Mouse (Mus musculus): ENCODE measurements around the gene Kirrel3.
A peak's percentile ranks its signal among the peaks of the same experiment; 100 is the strongest.

The Kirrel3 gene

DNA sequence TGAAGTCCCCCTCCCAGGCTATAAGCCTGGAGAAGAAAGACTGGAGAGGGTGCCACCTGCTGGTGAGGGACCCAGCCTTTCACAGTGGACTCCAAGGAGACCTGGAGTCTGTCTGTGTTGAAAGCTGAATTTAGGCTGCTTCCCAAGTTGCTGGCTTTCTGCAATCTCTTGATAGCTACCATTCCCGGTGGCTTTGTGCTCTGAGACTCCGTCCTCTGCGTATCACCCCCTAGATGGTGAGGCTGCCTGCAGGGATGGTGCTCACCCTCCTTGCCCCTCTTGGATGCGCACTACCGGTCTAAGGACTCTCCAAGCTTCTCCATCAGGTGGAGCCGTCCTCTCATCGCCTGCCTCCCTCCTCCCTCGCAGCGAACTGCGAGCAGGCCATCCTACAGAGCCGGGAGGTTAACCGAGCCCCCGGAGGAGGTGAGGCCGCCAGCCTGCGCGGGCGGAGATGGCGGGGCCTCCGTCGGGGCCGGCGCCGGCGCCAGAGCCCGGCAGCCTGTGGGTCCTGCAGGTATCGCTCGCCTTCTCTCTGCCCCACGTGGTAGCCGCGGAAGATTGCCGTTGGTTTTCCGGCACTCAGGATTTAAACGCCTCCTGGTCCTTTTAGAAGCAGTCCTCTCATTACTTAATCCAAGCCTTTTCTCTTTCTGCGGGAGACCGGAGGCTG is at the start of gene Kirrel3:
TSS of gene Kirrel3 (plus strand) at position 136 of the 673 bp plus-strand sequence.
- DNase-seq (ENCODE audit: low spot score in 2 of 2): peak in 1 of 2 experiments; percentile 27

DNA sequence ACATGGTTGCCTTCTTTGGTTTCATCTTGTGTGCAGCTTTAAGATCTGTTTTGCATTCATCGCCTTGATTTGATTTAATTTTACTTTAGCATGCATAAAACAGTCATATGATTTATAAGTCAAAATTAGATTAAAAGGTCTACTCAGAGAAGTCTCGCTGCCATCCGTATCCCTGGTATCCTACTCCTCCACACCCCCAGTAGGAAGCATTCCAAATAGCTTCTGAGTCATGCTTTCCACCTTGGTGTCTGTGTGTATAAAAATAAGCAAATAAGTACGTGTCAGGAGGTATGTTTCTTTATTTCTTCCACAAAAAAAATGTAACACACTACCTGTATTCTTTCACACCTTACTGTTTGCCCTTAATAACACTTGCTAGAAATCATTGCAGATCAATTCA is 45.0 kb upstream of the Kirrel3 start:
- no peak for DNase-seq (ENCODE audit: low spot score in 2 of 2)

DNA sequence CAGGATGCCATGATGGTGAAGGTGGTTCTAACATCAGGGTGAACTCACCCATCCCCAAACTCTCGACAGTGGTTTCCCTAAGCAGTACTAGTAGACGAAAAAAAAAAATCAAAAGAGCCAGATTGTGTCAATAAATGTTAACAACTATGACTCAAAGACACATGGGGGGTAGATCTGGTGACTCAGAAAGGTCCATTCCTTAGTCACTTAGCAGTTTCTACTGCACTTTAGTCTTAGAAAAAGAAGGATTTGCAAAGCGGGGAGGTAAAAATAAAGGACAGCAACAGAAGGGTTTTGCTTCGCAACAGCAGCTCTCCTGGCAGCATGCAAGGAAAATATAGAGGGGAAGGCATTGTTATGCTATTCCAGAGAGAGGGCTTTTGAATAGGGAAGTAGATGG is 41.7 kb upstream of the Kirrel3 start:
- DNase-seq (ENCODE audit: low spot score in 2 of 2): no peak

DNA sequence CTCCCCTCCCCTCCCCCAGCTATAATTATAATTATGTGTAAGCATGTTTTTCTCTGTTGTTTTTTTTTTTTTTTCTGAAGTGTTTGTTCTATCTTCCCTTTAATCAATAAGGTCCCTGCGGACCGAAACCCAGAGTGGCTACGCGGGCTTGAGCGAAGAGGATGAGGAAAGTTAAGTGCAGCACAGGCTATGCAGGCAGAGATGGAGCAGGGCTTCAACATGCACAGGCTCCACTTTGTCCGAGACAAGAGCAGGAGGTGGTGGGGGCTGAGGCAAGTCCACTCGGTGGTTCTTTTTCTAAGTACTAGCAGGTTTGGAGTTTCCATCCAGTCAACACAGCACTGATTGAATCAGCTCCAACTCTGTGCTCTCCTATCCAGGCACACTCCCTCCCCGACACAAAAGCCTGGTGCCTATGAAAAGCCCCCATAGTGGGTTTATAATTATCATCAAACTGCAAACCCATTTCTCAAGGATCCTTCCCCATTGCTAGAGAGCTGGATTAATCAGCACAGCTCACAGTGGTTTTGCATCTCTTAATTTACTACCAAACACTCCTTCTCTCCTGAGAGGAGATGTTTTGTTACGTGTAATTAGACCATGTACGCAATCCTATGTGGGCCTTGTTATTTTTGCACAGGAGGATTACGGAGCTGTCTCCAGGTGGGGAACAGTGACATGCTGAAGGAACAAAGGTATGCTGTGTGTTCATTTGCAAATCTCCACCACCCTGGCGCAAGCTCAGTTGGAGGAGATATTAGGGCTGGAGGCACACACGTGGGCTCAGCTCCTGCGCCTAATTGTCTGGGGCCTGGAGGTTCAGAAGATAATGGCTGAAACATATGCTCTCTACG is 39.0 kb upstream of the Kirrel3 start:
- no peak for DNase-seq (ENCODE audit: low spot score in 2 of 2)

DNA sequence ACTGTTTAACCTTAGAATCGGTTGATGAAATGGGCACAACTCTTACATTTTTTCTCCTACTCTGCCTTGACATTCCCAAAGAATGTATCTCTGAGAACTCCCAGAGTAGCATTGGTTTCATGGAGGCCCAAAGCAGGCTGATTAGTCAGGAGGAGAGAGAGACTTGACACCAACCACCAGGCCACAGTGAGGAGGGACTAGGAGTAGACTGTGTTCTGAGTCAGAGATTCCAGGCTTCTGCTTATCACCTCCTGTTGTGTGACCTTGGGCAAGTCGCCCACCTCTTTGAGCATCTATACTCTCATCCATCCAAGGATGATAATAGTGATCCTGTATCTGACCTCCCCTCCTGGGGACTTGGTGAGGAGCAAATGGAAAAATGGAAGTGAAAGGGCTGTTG is 38.0 kb upstream of the Kirrel3 start:
- DNase-seq (ENCODE audit: low spot score in 2 of 2): no peak

DNA sequence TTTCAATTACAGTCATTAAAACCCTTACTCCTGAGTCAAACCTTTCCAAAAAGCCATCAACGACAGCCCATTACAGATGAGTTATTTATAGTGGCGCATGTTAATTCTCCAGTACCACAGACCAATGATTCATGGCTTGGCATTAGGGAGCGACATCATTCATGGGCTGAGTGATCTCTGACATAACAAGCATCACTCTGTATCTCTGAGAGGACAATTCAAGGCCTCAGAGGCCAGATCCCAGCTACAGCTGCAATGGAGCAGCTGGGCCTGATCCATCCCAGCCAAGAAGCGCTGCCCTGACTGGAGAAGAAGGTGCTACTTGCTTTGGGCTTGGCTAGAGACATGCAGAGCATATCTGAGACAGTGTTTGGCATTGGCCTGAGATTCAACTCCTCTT is 37.2 kb upstream of the Kirrel3 start:
- no peak for DNase-seq (ENCODE audit: low spot score in 2 of 2)

DNA sequence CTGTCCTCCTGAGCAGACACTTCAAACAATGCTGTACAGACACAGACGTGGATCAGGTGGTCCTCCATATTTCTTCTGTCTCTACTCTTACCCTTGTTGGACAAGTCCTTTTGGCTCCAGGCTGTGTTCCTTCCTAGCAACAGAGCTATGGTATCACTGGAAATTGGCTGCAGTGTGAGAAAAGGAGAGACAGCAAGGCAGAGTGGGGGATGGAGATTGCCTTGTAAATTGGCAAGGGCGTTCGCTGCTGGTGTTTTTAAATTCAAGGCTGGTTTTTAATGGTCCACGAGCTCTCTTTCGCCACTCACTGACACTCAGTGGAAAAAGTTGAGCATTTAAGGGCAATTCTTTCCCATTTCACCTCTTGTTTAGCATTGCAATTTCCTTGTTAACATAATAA is 27.5 kb upstream of the Kirrel3 start:
- DNase-seq (ENCODE audit: low spot score in 2 of 2): no peak

DNA sequence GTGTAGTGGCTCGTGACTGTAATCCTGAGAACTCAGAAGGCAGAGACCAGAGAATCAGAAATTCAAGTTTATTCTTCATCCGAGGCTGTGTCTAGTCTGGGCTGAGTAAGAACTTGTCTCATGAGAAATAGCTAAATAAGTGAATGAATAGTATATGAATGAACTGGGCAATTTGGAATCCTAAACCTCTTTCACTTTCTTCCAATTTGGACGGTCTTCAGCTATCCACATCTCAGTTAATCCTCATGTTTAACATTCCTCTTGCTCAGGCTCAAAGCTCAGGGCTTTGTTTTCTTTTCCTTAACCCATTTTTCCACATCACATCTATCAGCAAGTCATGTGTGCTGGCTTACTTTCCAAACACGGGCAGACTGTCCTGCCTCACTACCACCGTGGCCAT is 25.7 kb upstream of the Kirrel3 start:
- no peak for DNase-seq (ENCODE audit: low spot score in 2 of 2)

DNA sequence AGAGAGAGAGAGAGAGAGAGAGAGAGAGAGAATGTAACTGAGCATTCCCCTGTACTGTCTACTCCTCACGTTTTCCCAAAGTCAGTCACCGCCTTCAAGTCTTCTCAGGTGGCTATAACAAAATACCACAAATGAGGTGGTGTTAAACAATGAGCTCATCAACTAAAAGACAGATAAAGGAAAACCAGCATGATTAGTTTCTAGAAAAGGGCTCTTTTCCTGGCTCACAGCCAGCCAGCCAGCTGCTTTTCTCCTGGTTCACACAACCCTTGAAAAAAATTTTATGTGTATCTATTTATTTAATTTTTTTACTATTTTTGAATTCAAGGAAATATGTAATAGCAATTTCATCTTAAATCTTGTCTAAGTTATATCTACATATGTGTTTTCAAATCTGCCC is 22.0 kb upstream of the Kirrel3 start:
- no peak for DNase-seq (ENCODE audit: low spot score in 2 of 2)

DNA sequence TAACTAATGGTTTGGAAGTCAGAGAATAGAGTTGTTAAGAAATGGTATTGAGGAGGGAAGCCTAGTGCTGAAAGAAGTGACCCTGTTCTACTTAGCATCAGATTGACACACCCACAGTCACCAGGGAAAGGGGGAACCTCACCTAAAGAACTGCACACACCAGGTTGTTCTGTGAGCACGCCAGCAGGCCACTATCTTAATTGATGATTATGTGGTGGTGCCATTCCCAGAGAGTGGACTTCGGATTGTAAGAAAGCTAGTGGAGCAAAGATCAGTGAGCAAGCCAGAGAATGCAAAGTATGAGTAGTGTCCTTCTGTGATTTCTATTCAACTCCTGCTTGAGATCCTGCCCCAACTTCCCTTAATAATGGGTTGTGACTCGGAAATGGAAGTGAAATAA is 19.6 kb upstream of the Kirrel3 start:
- no peak for DNase-seq (ENCODE audit: low spot score in 2 of 2)

DNA sequence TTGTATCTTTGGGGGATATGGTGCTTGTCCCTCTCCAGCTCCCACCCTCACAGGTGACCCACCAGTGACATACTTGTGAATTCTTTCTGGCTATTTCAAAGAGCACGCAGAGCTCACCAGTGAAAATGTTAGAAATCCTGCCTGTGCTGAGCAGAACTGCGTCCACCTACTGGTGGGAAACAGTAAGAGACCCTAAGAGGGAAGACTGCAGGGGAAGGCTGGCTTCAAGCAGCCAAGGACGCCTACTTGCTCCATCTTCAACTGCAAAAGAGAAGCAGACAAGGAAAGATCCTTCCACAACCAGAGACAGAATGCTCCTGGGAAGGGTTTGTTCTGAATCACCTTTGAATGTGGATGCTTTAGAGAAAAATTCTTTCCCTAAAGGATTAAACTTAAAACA is 16.5 kb upstream of the Kirrel3 start:
- DNase-seq (ENCODE audit: low spot score in 2 of 2): no peak

DNA sequence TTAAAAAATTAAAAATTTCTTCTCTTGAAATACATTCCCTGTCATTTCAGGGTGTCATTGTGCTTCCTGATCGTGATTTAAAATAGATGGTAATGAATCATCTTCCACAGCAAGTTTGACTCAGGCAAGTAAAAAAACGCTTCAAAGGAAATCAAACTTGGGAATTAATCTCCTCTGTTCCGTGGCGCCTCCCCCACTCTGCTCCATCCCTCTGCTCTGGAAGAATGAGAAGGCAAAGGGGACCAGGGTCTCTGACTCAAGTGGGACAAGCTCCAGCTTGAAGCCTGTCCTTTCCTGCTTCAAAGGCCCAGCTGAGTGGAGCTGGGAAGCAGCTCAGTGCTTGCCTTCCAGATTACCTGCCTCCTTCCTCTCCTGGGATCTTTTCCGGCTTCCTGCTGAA is 9.5 kb upstream of the Kirrel3 start:
- no peak for DNase-seq (ENCODE audit: low spot score in 2 of 2)

DNA sequence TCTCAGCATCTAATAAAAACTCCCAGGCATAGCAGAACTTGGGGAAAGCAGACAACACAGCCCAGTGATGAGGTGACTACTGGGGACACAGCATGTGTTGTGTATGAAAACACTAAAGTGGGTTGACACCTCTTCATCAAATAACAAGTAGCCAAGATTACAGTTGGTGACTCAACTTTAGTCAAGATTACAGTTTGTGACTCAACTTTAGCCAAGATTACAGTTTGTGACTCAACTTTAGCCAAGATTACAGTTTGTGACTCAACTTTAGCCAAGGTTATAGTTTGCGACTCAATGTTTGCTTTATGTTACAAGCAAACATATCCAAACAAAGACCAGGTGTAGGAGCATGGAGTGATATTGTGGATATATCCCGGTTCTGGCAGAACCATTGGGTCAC is 7.2 kb upstream of the Kirrel3 start:
- no peak for DNase-seq (ENCODE audit: low spot score in 2 of 2)

DNA sequence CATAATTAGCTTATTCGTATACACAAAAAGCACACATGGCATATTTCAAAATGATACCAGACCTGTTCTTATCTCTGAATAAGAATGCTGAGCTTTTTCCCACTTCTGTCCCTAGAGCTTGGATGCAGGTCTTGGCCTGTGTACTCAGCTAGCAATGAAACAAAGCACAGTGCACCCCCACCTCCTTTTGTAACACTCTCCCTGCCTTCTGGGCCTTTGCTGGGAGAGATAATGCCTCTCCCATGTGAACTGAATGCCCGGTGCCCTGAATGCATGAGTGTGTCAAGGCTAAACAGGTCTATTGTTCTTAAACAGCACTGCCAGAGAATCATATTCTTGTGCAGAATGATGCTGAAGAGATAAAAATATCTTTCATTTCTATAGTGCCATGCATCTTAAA is 2.5 kb upstream of the Kirrel3 start:
- no peak for DNase-seq (ENCODE audit: low spot score in 2 of 2)

DNA sequence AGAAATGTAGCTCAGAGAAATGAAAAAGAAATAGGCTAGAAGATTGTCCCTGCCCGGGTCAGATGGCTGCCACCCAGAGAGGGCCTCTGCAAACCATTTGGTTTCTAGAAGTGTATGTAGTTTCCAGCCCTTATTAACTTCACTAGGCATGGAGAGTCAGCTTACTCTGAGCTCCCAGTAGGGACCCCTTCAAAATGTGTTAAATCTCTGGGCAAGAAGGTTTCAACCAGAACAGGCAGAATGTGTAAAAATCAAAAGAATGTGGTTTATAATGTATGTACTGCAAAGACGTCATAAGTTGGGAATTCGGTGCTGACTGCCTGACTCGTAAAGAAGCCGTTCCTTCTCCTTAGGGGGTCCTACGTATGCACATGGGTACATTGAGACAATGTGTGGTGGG is 1.0 kb upstream of the Kirrel3 start:
- DNase-seq (ENCODE audit: low spot score in 2 of 2): no peak

DNA sequence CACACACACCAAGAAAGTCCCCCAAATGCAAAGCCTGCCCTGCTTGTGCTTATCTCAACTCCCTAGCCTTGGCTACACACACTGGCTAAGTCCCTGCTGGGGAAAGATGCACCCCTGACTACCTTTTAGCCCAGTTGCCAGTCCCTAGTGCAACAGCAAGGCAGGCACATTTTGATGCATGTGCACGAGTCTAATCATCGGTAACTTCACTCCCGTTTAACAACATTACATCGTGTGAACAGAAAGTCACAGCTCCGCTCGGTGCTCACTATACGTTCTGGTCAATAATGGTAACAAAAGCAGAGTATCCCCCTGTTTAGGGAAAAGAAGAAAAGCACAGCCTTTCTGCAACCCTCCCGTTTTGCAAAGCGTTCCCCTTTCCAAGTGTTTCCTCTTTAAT is 2.6 kb downstream of the Kirrel3 start:
- DNase-seq (ENCODE audit: low spot score in 2 of 2): no peak

DNA sequence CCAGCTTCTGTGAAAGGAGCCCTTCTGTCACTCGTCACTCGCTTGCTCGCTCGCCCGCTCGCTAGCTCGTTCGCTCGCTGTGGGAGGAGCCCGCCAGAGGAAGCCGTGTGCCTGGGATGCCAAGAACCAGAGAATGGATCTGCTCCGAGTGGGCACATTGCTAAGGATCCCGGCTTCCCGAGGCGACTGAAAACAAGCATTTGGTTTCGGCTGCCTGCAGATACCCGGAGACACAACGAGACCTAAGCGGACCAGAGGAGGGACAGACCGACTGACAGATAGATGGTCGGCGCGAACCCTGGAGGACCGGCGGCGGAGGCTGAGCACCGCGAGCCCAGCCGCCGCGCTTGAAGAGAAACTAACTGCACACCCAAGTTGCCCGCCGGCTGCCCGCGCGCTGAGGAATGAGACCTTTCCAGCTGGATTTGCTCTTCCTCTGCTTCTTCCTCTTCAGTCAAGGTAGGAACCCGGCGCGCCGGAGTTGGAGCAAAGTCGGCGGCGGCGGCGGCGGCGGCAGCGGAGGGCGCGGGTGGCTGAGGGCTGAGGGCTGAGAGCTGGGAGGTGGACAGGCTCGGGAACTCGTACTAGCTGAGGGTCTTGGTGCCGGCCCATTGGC is 3.1 kb downstream of the Kirrel3 start:
- DNase-seq (ENCODE audit: low spot score in 2 of 2): peak in 1 of 2 experiments; percentile 19

DNA sequence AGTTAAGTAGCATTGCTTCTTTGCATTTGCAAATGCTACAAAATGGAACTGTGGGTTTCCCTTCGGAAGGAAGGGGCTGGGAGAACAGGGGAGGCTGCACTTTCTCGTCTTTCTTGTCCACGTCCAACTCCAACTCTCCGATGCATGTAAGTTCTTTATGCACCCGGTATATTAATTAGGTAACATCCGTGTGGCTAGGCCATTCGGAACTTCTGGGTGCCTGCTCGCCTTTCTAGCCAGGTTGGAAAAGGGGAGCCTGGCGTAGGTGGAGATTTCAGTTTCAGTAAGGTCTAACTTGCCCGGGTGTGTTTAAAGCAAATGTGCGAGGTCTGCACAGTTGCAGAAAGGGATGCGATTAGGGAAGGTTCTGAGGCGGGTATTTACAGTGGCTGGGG is 3.6 kb downstream of the Kirrel3 start:
- DNase-seq (ENCODE audit: low spot score in 2 of 2): no peak

DNA sequence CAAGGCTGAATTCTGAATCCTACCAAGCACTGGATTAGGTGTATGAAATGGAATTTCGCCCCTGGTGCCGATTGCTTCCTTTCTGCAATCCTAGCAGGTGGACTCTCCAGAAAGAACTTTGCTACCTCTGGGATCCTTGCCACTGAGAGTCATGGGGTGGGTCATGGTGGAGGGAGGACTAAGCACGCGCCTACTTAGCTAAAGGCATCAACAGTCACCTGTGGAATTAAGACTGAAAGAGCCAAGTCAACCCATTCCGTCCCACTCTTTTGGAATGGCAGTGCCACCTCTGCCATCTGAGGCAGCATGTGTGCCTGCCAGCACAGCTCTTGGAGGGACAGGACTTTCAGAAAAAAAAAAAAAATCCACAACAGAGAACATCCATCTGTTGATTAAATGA is 4.1 kb downstream of the Kirrel3 start:
- no peak for DNase-seq (ENCODE audit: low spot score in 2 of 2)

DNA sequence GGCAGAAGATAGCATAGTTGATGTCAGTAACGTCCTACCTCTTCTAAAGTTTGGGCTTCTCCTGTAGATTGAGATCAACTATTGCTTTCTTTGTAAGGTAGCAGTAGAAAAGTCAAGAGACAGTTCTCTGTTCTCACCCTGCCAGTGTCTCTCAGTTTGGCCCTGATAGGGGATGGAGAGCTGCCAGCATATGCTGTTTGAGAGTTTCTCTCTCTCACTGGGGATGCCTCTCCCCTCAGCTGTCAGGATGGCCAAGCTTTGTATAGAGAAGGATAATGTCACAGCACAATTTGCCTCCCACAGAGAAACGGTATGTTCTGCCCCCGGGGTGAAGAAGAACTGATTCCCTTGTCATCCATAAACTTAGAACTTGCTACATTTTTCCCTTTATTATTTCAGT is 6.4 kb downstream of the Kirrel3 start:
- no peak for DNase-seq (ENCODE audit: low spot score in 2 of 2)

DNA sequence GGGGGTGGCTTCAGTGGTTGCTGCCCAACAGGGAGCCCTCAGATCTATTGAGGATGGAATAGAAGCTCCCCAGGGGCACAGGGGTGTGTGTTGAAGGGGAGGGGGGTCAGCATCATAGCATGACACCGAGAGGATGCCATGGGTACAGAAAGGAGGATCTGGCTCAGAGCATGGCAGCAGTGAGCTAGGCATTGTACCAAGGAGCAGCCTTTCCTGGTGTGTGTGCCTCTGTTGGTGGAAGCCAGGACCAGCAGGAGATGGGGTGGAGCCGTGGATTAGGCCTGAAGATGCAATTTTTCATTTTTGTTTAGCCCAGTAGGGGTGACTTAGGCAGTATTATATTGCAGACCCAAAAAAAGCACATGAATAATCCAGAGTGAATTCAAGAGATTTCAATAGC is 7.9 kb downstream of the Kirrel3 start:
- no peak for DNase-seq (ENCODE audit: low spot score in 2 of 2)

DNA sequence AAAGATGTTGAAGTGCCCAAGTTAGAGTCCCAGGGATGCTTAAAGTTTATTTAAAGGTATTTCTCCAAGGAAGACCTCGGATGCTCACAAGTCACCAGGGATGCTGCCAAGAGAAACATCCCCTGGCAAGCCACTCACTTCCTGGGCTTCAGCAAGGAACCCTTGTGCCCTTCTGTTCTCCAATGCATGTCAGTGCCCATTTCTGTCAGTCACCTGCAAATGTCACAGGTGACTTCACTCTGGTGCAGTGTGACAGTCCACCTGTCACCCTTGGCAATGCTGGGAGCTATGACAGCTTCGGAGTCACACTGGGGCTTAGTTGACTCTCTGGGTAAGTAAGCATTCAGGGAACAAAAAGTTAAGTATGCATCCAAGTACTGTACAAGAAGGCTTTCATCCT is 12.4 kb downstream of the Kirrel3 start:
- no peak for DNase-seq (ENCODE audit: low spot score in 2 of 2)

DNA sequence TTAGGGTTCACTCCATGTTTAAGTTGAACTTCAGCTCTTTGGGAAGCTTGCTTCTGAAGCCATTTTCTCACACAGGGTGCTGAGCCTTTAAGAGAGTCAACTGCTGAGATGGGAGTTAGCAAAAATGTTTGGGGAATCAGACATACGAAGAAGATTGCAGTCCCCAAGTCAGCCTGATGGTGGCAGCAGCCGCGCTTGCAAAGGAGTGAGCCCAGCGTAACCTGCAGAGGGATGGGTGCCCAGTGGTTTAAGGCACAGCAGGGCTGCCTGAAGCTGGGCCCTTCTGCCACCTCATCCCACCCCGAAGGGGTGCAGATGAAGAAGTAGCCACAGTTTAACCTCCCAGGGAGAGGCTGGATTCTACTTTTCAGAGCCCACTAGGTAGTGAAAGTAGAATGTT is 13.0 kb downstream of the Kirrel3 start:
- DNase-seq (ENCODE audit: low spot score in 2 of 2): peak; percentile 38 to 84
